Mouse (Mus musculus): ENCODE data around the gene Pink1. TPM values are rescaled to one million over a fixed set of nuclear protein-coding genes. Genes with fewer than 3 reads are reported as not detected.

Gene Pink1
- polyA plus RNA-seq, 2 experiments, result 14.3 to 19.2 TPM

GRCm38 (mm10) chr4:138358176-138358575 is 32.1 kb upstream of the Pink1 start:
- 53% methylated on average over 3 of the region's 3 CpGs for WGBS (ENCODE audit: insufficient replicate concordance)
- ATAC-seq (ENCODE audit: insufficient read depth) (no peak), DNase-seq (ENCODE audit: low read depth in 3 of 3, low spot score in 3 of 3) (no peak)
- Histone ChIP-seq H3K4me3 (ENCODE audit: insufficient read depth in 1 of 2, low read depth in 2 of 2, low read length in 2 of 2) (no peak overlapping the region), H3K4me1 (replicated peaks; ENCODE audit: control insufficient read depth in 2 of 2, insufficient read depth in 2 of 2, low read length in 1 of 2) (no peaks in the 10 kb centered on the region), H3K36me3 (replicated peaks; ENCODE audit: control insufficient read depth, insufficient read depth, low read depth) (no peaks in the 10 kb centered on the region), H3K27me3 (ENCODE audit: control insufficient read depth, insufficient read depth, low read length) (no peaks in the 10 kb centered on the region), H3K9ac (replicated peaks) (no peak overlapping the region), H3K9me3 (ENCODE audit: control insufficient read depth, low read length) (no peaks in the 10 kb centered on the region), H3K4me2 (ENCODE audit: low read depth) (no peak overlapping the region), H3K27ac (no peak overlapping the region)
- TF ChIP-seq CTCF (IDR thresholded peaks at IDR 0.05; ENCODE audit: low read depth) (no peak), EP300 (IDR thresholded peaks at IDR 0.05; ENCODE audit: low read depth) (no peak)

GRCm38 (mm10) chr4:138356551-138356950 is 30.4 kb upstream of the Pink1 start:
- Histone ChIP-seq H3K9me3 (ENCODE audit: control insufficient read depth, low read length) (no peaks in the 10 kb centered on the region), H3K4me1 (replicated peaks; ENCODE audit: control insufficient read depth in 2 of 2, insufficient read depth in 2 of 2, low read length in 1 of 2) (no peaks in the 10 kb centered on the region), H3K36me3 (replicated peaks; ENCODE audit: control insufficient read depth, insufficient read depth, low read depth) (no peaks in the 10 kb centered on the region), H3K4me2 (ENCODE audit: low read depth) (no peak overlapping the region), H3K4me3 (ENCODE audit: insufficient read depth in 1 of 2, low read depth in 2 of 2, low read length in 2 of 2) (no peak overlapping the region), H3K27me3 (ENCODE audit: control insufficient read depth, insufficient read depth, low read length) (no peaks in the 10 kb centered on the region), H3K27ac (no peak overlapping the region), H3K9ac (replicated peaks) (no peak overlapping the region)
- DNase-seq (ENCODE audit: low read depth in 3 of 3, low spot score in 3 of 3) (no peak), ATAC-seq (ENCODE audit: insufficient read depth) (no peak)
- TF ChIP-seq CTCF (IDR thresholded peaks at IDR 0.05; ENCODE audit: low read depth), result no peak
- no peak for TF ChIP-seq EP300 (IDR thresholded peaks at IDR 0.05; ENCODE audit: low read depth)
- 77% methylated on average over 12 of the region's 12 CpGs for WGBS (ENCODE audit: insufficient replicate concordance)

- Histone ChIP-seq H3K9me3 (ENCODE audit: control insufficient read depth, low read length) (no peaks in the 10 kb centered on the region), H3K4me3 (ENCODE audit: insufficient read depth in 1 of 2, low read depth in 2 of 2, low read length in 2 of 2) (no peak overlapping the region), H3K27ac (no peak overlapping the region), H3K27me3 (ENCODE audit: control insufficient read depth, insufficient read depth, low read length) (no peaks in the 10 kb centered on the region), H3K36me3 (replicated peaks; ENCODE audit: control insufficient read depth, insufficient read depth, low read depth) (no peaks in the 10 kb centered on the region), H3K4me1 (replicated peaks; ENCODE audit: control insufficient read depth in 2 of 2, insufficient read depth in 2 of 2, low read length in 1 of 2) (no peaks in the 10 kb centered on the region), H3K9ac (replicated peaks) (no peak overlapping the region), H3K4me2 (ENCODE audit: low read depth) (no peak overlapping the region)
- no peak for TF ChIP-seq CTCF (IDR thresholded peaks at IDR 0.05; ENCODE audit: low read depth)
- no peak for TF ChIP-seq EP300 (IDR thresholded peaks at IDR 0.05; ENCODE audit: low read depth)
- ATAC-seq (ENCODE audit: insufficient read depth) (no peak), DNase-seq (ENCODE audit: low read depth in 3 of 3, low spot score in 3 of 3) (no peak)
- 62% methylated on average over 8 of the region's 8 CpGs for WGBS (ENCODE audit: insufficient replicate concordance)
Observed at GRCm38 (mm10) chr4:138356141-138356540, 30.0 kb upstream of the Pink1 start.

GRCm38 (mm10) chr4:138355496-138355895 is 29.4 kb upstream of the Pink1 start:
- H3K9ac ChIP-seq (replicated peaks), result no peak overlapping the region
- TF ChIP-seq CTCF (IDR thresholded peaks at IDR 0.05; ENCODE audit: low read depth) (no peak), EP300 (IDR thresholded peaks at IDR 0.05; ENCODE audit: low read depth) (no peak)
- DNase-seq (ENCODE audit: low read depth in 3 of 3, low spot score in 3 of 3) (no peak), ATAC-seq (ENCODE audit: insufficient read depth) (no peak)
- WGBS (ENCODE audit: insufficient replicate concordance), result 51% methylated on average over 2 of the region's 2 CpGs
- no peaks in the 10 kb centered on the region for H3K9me3 ChIP-seq (ENCODE audit: control insufficient read depth, low read length)
- H3K4me1 ChIP-seq (replicated peaks; ENCODE audit: control insufficient read depth in 2 of 2, insufficient read depth in 2 of 2, low read length in 1 of 2), result no peaks in the 10 kb centered on the region
- no peaks in the 10 kb centered on the region for H3K36me3 ChIP-seq (replicated peaks; ENCODE audit: control insufficient read depth, insufficient read depth, low read depth)
- no peak overlapping the region for H3K4me3 ChIP-seq (ENCODE audit: insufficient read depth in 1 of 2, low read depth in 2 of 2, low read length in 2 of 2)
- no peak overlapping the region for H3K27ac ChIP-seq
- no peak overlapping the region for H3K4me2 ChIP-seq (ENCODE audit: low read depth)
- no peaks in the 10 kb centered on the region for H3K27me3 ChIP-seq (ENCODE audit: control insufficient read depth, insufficient read depth, low read length)

GRCm38 (mm10) chr4:138353438-138354171 is 27.5 kb upstream of the Pink1 start:
- Histone ChIP-seq H3K9ac (replicated peaks) (no peak overlapping the region), H3K4me3 (ENCODE audit: insufficient read depth in 1 of 2, low read depth in 2 of 2, low read length in 2 of 2) (no peak overlapping the region), H3K27ac (no peak overlapping the region), H3K4me2 (ENCODE audit: low read depth) (no peak overlapping the region), H3K9me3 (ENCODE audit: control insufficient read depth, low read length) (no peaks in the 10 kb centered on the region), H3K4me1 (replicated peaks; ENCODE audit: control insufficient read depth in 2 of 2, insufficient read depth in 2 of 2, low read length in 1 of 2) (no peaks in the 10 kb centered on the region), H3K27me3 (ENCODE audit: control insufficient read depth, insufficient read depth, low read length) (no peaks in the 10 kb centered on the region), H3K36me3 (replicated peaks; ENCODE audit: control insufficient read depth, insufficient read depth, low read depth) (no peaks in the 10 kb centered on the region)
- no peak for TF ChIP-seq CTCF (IDR thresholded peaks at IDR 0.05; ENCODE audit: low read depth)
- no peak for TF ChIP-seq EP300 (IDR thresholded peaks at IDR 0.05; ENCODE audit: low read depth)
- no peak for DNase-seq (ENCODE audit: low read depth in 3 of 3, low spot score in 3 of 3)
- ATAC-seq (ENCODE audit: insufficient read depth), result no peak
- 61% methylated on average over 10 of the region's 10 CpGs for WGBS (ENCODE audit: insufficient replicate concordance)

Data from liver, embryonic 14.5 days (tissue).